Mouse (Mus musculus) cortical plate, adult 2 months (tissue): ENCODE data around the gene Cd69. TPM values are rescaled to one million over a fixed set of nuclear protein-coding genes. Genes with fewer than 3 reads are reported as not detected.

ENCODE experiments used
- H3K27ac ChIP-seq: fragments of 200-500 bp; 2 replicates; pipeline ENCODE4 v1.5.1; 2012; ENCODE audit warnings: low read length, control low read depth, inconsistent platforms; ENCODE audit not compliant: insufficient read depth
- H3K4me1 ChIP-seq: fragments of 200-500 bp; 2 replicates; pipeline ENCODE4 v1.6.1; 2011; ENCODE audit warnings: low read length; ENCODE audit not compliant: control insufficient read depth, insufficient read depth
- H3K4me3 ChIP-seq: fragments of 200-500 bp; 2 replicates; pipeline ENCODE4 v1.5.1; 2011; ENCODE audit warnings: mild to moderate bottlenecking, low read length, control low read depth; ENCODE audit not compliant: insufficient read depth
- CTCF ChIP-seq: fragments of 200-500 bp; IDR thresholded peaks from 2 replicates; pipeline ENCODE4 v1.5.1; 2011; ENCODE audit warnings: mild to moderate bottlenecking, control low read depth, low read length; ENCODE audit not compliant: insufficient read depth; ENCODE audit errors: extremely low read depth
- POLR2A ChIP-seq: fragments of 200-500 bp; IDR thresholded peaks from 2 replicates; pipeline ENCODE4 v1.6.1; 2011; ENCODE audit warnings: mild to moderate bottlenecking, low read length, control low read depth; ENCODE audit not compliant: insufficient read depth; ENCODE audit errors: extremely low read depth
- polyA plus RNA-seq: library from polyadenylated mRNA; depleted of rRNA; stranded (reverse); fragments of >200 nt; gene quantifications from 2 replicates; pipeline ENCODE4 v1.2.3, GENCODE M21; 2012; rRNA removed

The Cd69 gene
- polyA plus RNA-seq, result not detected in 2 replicates

DNA sequence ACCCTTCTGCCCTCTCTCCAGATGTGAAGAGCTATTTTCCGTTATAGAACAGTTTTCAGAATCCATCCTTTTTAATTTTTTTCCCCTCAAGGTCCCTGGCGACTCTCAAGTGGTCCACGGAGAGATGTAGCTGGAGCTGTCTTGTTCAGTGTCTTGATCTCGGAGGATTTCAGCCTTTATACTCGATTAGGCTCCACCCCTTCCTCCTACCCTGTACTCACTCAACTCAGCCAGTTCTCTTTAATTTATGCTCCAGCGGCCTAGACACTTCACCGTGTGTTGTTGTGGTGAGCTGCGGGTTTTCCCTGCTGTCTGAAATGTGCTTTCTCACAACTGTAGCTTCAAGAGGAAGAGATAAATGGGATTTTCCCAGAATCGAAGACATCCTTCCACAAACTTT lies at the start of gene Cd69:
Gene Cd69 (minus strand): TSS at position 217 of the 400 bp plus-strand sequence.
- no peak within 1 kb of the TSS for H3K4me3 ChIP-seq
- no peaks in the 10 kb centered on the region for H3K4me1 ChIP-seq
- TF ChIP-seq POLR2A, result no peak
- no peak for TF ChIP-seq CTCF
- H3K27ac ChIP-seq, result no peak within 1 kb of the TSS

DNA sequence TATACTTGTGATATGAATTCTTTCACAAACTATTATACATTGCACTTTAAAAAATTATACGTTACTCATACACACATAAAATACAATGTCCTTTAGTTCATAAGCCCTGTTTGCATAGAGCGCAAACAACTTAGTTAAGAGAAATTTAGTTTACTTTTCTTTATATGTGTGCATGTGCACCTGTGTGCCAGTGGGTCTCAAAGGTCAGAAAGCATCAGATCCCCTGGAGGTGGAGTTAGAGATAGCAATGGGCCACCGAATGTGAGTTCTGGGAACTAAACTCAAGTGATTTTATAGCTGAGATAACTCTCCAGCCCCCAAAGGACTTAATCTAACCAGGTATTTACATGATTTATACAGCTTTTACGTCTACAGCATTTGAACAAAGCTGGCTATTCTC lies 44.1 kb upstream of the Cd69 start:
- Histone ChIP-seq H3K27ac (no peak overlapping the region), H3K4me3 (no peak overlapping the region), H3K4me1 (no peaks in the 10 kb centered on the region)
- TF ChIP-seq CTCF, result no peak

DNA sequence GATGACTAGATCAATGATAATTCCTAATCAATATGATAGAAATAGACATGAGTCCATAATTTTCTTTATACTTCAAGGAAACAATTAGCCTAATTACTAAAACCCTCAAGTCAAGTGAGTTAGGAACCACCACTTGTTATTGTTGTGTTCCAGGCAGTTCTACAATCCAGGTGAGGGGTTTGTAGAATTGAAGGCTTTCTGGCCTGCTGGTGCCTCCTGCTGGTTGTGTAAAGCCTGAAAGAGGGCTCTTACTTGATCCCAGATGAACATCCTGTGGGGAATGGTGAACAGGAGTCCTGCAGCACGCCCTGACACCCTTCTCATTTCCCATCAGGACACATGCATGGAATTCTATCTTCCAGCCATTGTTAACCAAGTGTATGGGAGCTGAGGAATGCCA lies 43.2 kb upstream of the Cd69 start:
- Histone ChIP-seq H3K27ac (no peak overlapping the region), H3K4me1 (no peaks in the 10 kb centered on the region), H3K4me3 (no peak overlapping the region)
- TF ChIP-seq CTCF (no peak), POLR2A (no peak)

GRCm38 (mm10) chr6:129316463-129316862 lies 41.2 kb upstream of the Cd69 start:
- H3K4me3 ChIP-seq, result no peak overlapping the region
- no peak for TF ChIP-seq POLR2A
- no peaks in the 10 kb centered on the region for H3K4me1 ChIP-seq
- no peak overlapping the region for H3K27ac ChIP-seq

DNA sequence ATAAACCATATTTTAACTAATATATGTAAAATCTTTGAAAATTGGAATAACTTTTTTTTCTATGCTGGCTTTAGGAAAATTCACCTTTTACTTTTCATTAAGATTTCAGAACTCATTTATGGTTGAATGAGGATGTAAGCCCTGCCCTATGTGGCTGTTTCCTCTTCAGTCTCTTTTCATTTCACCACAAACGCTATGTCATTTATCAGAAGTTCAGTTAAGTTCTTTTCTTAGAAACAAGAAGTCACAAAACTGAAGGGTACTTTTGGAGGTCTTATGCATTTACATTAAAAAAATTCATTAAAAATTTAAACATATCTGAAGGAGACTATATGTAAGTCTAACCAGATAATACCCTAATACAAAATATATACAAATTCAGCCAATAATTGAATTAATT lies 40.5 kb upstream of the Cd69 start:
- no peaks in the 10 kb centered on the region for H3K4me1 ChIP-seq
- H3K27ac ChIP-seq, result no peak overlapping the region
- TF ChIP-seq CTCF (no peak), POLR2A (no peak)
- H3K4me3 ChIP-seq, result no peak overlapping the region

DNA sequence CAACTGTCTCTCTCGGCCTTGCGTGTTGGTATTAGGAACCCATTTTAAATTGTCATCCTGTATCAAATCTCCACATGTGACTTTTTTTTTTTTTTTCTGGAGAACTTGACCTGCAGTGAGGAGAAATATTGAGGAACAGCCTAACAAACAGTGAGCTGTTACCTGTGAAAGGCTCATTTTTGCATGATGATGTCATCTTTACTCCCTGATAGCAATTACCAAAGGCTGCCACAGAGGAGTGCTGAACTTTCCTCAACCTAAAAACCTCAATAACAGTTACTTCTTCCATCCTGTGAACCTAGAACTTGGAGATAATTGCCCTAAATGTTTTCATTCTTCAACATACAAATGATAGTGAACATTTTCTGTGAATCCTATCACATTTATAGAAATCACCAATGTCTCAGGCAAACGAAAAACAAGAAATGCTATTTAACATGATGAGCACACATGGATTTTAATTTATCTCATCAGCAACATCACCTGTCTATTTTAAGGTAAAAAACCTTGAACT lies 39.5 kb upstream of the Cd69 start:
- no peak overlapping the region for H3K4me3 ChIP-seq
- no peaks in the 10 kb centered on the region for H3K4me1 ChIP-seq
- no peak for TF ChIP-seq CTCF
- no peak for TF ChIP-seq POLR2A
- H3K27ac ChIP-seq, result no peak overlapping the region

DNA sequence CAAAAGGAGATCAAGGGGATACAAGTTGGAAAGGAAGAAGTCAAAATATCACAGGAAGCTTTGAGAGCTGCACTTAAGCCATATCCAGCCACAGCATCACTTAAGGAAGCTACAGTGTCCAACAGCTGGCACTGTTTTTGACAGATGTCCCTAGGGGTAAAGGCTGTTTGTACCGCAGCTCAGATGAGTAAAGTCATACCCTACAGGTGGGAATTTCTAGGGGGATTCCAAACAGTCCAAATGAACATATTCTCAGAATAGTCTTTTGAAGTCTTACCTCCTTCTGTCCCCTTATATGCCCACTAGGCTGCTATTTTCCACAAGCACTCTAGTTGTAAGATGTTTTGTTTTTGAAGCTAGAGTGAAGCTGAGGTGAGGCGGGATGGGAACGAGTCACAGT lies 37.3 kb upstream of the Cd69 start:
- TF ChIP-seq POLR2A (no peak), CTCF (no peak)
- no peak overlapping the region for H3K4me3 ChIP-seq

GRCm38 (mm10) chr6:129304180-129304579 lies 28.9 kb upstream of the Cd69 start:
- Histone ChIP-seq H3K4me3 (no peak overlapping the region), H3K4me1 (no peaks in the 10 kb centered on the region), H3K27ac (no peak overlapping the region)
- TF ChIP-seq CTCF (no peak), POLR2A (no peak)

More for the DNA sequence above, 37.3 kb upstream of the Cd69 start:
- Histone ChIP-seq H3K27ac (no peak overlapping the region), H3K4me1 (no peaks in the 10 kb centered on the region)

DNA sequence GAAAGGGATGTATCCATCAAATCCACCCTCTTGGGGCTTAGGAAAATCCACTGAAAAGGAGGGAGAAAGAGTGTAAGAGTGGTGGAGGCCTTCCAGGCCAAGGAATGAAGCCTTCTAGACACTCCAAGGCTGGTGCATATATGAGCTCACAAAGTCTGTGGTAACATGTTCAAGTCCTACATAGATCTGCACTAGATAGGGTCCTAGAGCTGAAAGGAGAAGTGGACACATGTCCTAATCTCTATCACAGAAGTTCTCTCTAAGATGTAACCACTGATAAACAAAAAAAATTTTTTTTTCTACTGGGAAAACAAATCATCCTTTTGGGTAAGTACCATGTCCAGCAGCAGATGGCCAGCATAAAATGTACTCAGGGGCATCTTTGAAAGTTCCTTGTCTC lies 13.5 kb upstream of the Cd69 start:
- H3K4me3 ChIP-seq, result no peak overlapping the region
- no peak for TF ChIP-seq POLR2A
- TF ChIP-seq CTCF, result no peak

DNA sequence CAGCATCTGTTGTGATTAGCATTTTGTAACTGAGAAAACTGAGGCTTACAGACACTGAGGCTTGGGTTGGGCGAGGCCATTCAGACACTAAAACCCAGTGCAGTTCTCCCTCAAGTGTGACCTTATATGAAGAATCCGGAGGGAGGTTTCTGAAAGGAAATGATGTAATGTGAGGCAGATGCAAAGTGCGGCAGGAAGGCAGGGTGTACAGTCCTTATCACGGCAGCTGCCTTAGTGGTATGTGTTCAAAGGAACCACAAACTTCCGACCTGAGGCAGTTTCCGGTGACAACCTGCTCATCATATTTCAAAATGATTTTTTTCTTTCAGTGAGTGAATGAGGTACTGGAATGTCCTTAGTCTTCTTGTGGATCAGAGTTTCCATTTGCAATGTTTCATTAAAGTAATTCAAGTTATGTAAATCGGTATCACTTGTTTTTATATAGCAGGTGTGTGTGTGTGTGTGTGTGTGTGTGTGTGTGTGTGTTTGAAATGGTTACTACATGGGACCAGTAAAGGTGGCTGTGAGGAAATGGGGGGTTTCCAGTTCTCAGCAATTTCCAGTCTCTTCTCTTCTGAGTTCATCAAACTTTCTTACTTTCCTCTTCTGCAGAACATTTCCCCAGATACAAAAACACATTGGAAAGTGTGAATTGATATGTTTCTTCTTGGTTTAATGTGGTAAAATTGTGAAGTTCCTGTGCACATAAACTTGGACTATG lies 9.3 kb upstream of the Cd69 start:
- no peak overlapping the region for H3K4me3 ChIP-seq
- no peaks in the 10 kb centered on the region for H3K4me1 ChIP-seq
- TF ChIP-seq POLR2A, result no peak
- TF ChIP-seq CTCF, result no peak
- no peak overlapping the region for H3K27ac ChIP-seq

More for the DNA sequence above, 13.5 kb upstream of the Cd69 start:
- no peaks in the 10 kb centered on the region for H3K4me1 ChIP-seq
- no peak overlapping the region for H3K27ac ChIP-seq
